8 mouse cellular contexts compared by ENCODE assay signal in the genomic region with DNA sequence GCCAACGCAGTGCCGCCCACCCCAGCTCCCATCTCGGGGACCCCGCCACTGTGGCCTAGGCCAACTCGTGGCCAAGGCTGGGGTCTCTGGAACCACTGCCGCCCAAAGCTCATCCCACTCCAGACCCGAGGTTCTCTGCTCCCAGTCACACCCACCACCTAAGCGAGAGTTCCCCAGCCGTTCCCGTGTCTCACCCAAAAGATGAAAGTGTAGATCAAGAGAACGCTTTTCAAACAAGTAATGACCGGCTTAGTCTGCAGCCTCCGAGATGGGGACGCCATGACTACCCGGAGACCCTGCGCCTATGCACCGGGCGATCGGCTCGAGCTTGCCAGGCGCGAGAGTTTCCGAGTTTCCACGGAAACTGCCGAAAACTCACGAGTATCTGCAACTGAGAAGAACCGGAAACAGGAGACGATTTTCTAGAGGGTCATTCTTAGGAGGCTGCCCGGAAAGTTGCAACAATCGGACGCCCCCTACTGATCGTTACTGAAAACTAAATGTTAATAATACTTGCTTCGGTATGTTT. TPM values are rescaled to one million over a fixed set of nuclear protein-coding genes. Genes with fewer than 3 reads are reported as not detected.
DNase-seq lines count a peak whose midpoint lies in the region; ATAC-seq and TF ChIP-seq lines count a peak whose summit lies in the region.

TSS of gene Tspan6 (minus strand) at position 416 of the 529 bp plus-strand sequence.

- peak within 1 kb of the TSS; percentile 70 for H3K9ac ChIP-seq in hindbrain, postnatal 0 days (replicated peaks; ENCODE audit: low read length)

- H3K36me3 ChIP-seq in hindbrain, postnatal 0 days (ENCODE audit: insufficient read depth, low read length), result peaks cover 4% of the 10 kb centered on the region; the same call in 1 of the 2 replicates

- WGBS in hindbrain, postnatal 0 days, result 27% methylated on average over 33 of the region's 33 CpGs

- peak within 1 kb of the TSS; percentile 67 for H3K27ac ChIP-seq in hindbrain, postnatal 0 days

- H3K27me3 ChIP-seq in hindbrain, postnatal 0 days (ENCODE audit: insufficient read depth, low read length), result no peaks in the 10 kb centered on the region

- H3K4me2 ChIP-seq in hindbrain, postnatal 0 days (ENCODE audit: low read depth, low read length), result peak within 1 kb of the TSS; percentile 54

- H3K9me3 ChIP-seq in hindbrain, postnatal 0 days (ENCODE audit: low read length), result no peaks in the 10 kb centered on the region

- peak; percentile 53 for TF ChIP-seq CTCF in hindbrain, postnatal 0 days (IDR thresholded peaks at IDR 0.05; ENCODE audit: low read depth)

- H3K4me3 ChIP-seq in hindbrain, postnatal 0 days (ENCODE audit: low read length), result peak within 1 kb of the TSS; percentile 51

- peak; percentile 98 for ATAC-seq in hindbrain, postnatal 0 days

- peak; percentile 20 for DNase-seq in WW6 (ENCODE audit: low read depth, low spot score)
- DNase-seq in cerebellum, postnatal 4 days (ENCODE audit: low spot score in 2 of 2), result peak; percentile 65 to 77
- peak; percentile 26 to 56 for DNase-seq in gastrocnemius, adult 8-10 months (ENCODE audit: low spot score in 2 of 2)
- DNase-seq in hindbrain, postnatal 0 days (ENCODE audit: low spot score), result peak; percentile 94
- DNase-seq in left cerebral cortex, adult 18-20 months (ENCODE audit: low spot score in 2 of 2), result peak; percentile 79 to 81
- DNase-seq in lung, postnatal 4 days, result peak; percentile 81 to 83
- peak; percentile 80 to 85 for DNase-seq in right cerebral cortex, adult 2 months (ENCODE audit: low spot score in 2 of 2)
- DNase-seq in urinary bladder, postnatal 10 days (ENCODE audit: low spot score), result peak; percentile 17

- H3K4me1 ChIP-seq in hindbrain, postnatal 0 days (ENCODE audit: insufficient read depth, low read length), result no peaks in the 10 kb centered on the region

RNA-seq across cellular contexts. Expression of gene Tspan6, which starts in this region (rescaled TPM):
- total RNA-seq in gastrocnemius, adult 8-10 months (2022), result 1 to 10 TPM; 2.1 to 2.6 (median 2.3) TPM
- 149 and 156 TPM in 2 replicates for total RNA-seq in hindbrain, postnatal 0 days (2014; rRNA removed)
- 262 and 267 TPM in 2 replicates for polyA plus RNA-seq in hindbrain, postnatal 0 days (2015; fragmentation: Nextera tagmentation; extraction: Ambion mirVana)
- 10 to 100 TPM; 13.0 to 14.1 TPM for total RNA-seq in left cerebral cortex, adult 18-20 months (2021)

Comparison
In these comparisons a context has a peak if more than half of its experiments do, and no peak if none do; other contexts are left out.
1. Peak in every context shown above with its lines: DNase-seq, ATAC-seq, H3K4me3 ChIP-seq and H3K27ac ChIP-seq.
2. DNase-seq: peak in every context shown above with its lines; median percentile 94 in hindbrain, postnatal 0 days; 82 in right cerebral cortex, adult 2 months; 82 in lung, postnatal 4 days; 80 in left cerebral cortex, adult 18-20 months; 71 in cerebellum, postnatal 4 days; 41 in gastrocnemius, adult 8-10 months; 20 in WW6; 17 in urinary bladder, postnatal 10 days.